10 mouse cellular contexts compared by ENCODE assay signal in the genomic region with DNA sequence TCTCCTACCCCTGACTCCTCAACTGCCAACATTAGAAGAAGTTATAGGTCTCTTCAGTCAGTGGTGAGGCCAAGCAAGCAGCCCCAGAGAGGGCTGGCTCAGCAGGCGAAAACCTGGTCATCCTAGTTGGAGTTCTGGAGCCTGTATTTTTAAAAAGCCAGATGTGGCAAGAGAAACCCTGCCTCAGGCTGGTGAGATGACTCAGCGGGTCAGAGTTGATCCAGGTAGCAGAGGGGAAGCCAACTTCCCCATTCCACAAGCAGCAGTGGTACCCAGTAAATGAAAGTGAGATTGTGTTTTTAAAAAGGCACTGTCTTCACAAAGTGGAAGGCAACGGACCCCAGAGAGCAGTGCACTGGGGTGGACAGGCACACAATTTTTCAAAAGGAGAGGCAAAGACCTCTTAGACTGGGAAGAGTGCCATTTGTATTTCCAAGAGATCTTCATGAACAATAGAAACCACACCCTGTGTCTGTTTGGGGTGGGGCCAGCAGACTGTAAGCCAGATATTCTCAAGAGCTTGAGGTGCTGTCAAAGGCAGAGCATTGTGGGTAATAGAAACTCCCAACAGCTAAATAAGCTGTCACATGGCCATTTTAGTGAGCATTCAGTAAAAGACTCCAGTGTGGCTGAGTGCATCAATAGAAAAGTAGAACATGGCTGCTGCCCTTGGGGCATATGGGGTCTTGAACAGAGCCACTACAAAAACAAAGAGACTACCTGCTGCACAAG. TPM values are rescaled to one million over a fixed set of nuclear protein-coding genes. Genes with fewer than 3 reads are reported as not detected.
DNase-seq lines count a peak whose midpoint lies in the region; ATAC-seq lines count a peak whose summit lies in the region.
"Had no signal": no experiment of that assay in that cellular context is flagged by ENCODE, and none has a peak within 500 bp of the region (broad histone marks: within the 10 kb centered on the region; RNA-seq: fewer than 3 reads in every experiment).

No protein-coding gene starts in this region.

- no peak overlapping the region for H3K4me2 ChIP-seq in heart, embryonic 11.5 days
- H3K4me2 ChIP-seq: limb, embryonic 12.5 days had no signal

- no peak for ATAC-seq in heart, embryonic 11.5 days (replicated peaks; ENCODE audit: insufficient number of reproducible peaks, low FRiP score, low TSS enrichment)
- no peak for ATAC-seq in activated CD4-positive, CD25-positive, alpha-beta regulatory T cell, adult 4 months
- ATAC-seq: Patski had no signal

- WGBS in heart, embryonic 11.5 days (ENCODE audit: insufficient replicate concordance) = 86% methylated on average over 3 of the region's 3 CpGs

- H3K4me3 ChIP-seq in heart, embryonic 11.5 days (ENCODE audit: low read depth, low read length) = no peak overlapping the region
- H3K4me3 ChIP-seq: limb, embryonic 12.5 days had no signal

- H3K36me3 ChIP-seq in heart, embryonic 11.5 days (ENCODE audit: control insufficient read depth, insufficient read depth, low read length) = peaks cover 70% of the 10 kb centered on the region

- DNase-seq in heart, adult 11 months = peak; percentile 98
- DNase-seq in ZHBTc4 (ENCODE audit: low read depth, low spot score) = peak; percentile 74
- peak; percentile 38 for DNase-seq in heart, postnatal 25 days (ENCODE audit: low spot score)
- DNase-seq in lung, postnatal 14 days = peak; percentile 58
- no peak for DNase-seq in adrenal gland, postnatal 10 days
- DNase-seq in cerebellum, adult 18-20 months = no peak

- intact Hi-C loops in heart, postnatal 25 days (cut with DNase I) = no loop called here

- no peak overlapping the region for H3K9ac ChIP-seq in heart, embryonic 11.5 days (ENCODE audit: low read depth, low read length)
- H3K9ac ChIP-seq: limb, embryonic 12.5 days had no signal

- H3K9me3 ChIP-seq in heart, embryonic 11.5 days (replicated peaks; ENCODE audit: control insufficient read depth, low read length) = no peaks in the 10 kb centered on the region
- H3K9me3 ChIP-seq: limb, embryonic 12.5 days had no signal

- no peak overlapping the region for H3K27ac ChIP-seq in heart, embryonic 11.5 days (ENCODE audit: low read depth, low read length)

- peaks cover 50% of the 10 kb centered on the region for H3K4me1 ChIP-seq in heart, embryonic 11.5 days (ENCODE audit: control insufficient read depth, insufficient read depth, low read length)

- no peaks in the 10 kb centered on the region for H3K27me3 ChIP-seq in heart, embryonic 11.5 days (ENCODE audit: control insufficient read depth, insufficient read depth, low read length)
- H3K27me3 ChIP-seq: limb, embryonic 12.5 days; Patski had no signal

RNA-seq across cellular contexts. Expression of a gene that starts 33.1 kb away (rescaled TPM):
- 433 and 469 TPM in 2 replicates for polyA plus RNA-seq in heart, embryonic 11.5 days (2014; fragmentation: Nextera tagmentation; extraction: Ambion mirVana)
- 100 to 1,000 TPM; 450 to 481 TPM for total RNA-seq in heart, postnatal 25 days (2021)
- 10 to 100 TPM; 72.8 to 83.1 TPM for polyA plus RNA-seq in activated CD4-positive, CD25-positive, alpha-beta regulatory T cell, adult 4 months (2017; shearing (Covaris generic))
- total RNA-seq in adrenal gland, postnatal 10 days (2021) = 100 to 1,000 TPM; 638 to 649 TPM

Comparison
In these comparisons a context has a peak if more than half of its experiments do, and no peak if none do; other contexts are left out.
1. DNase-seq: peak in heart, adult 11 months (single experiment), ZHBTc4 (single experiment), heart, postnatal 25 days (single experiment) and lung, postnatal 14 days (single experiment); none in adrenal gland, postnatal 10 days (single experiment) and cerebellum, adult 18-20 months (0 of 2).